In genomic region chr7:29248261-29248841, GRCm38 (mm10) we compare ENCODE assay signal across 8 mouse cellular contexts. TPM values are rescaled to one million over a fixed set of nuclear protein-coding genes. Genes with fewer than 3 reads are reported as not detected.
A peak's percentile ranks its signal among the peaks of the same experiment; 100 is the strongest.
DNase-seq lines count a peak whose midpoint lies in the region; ATAC-seq lines count a peak whose summit lies in the region.

2200002D01Rik (minus strand) TSS chr7:29248466.

- intact Hi-C loops in left cerebral cortex, postnatal 10 days (cut with DNase I) = no loop called here

- peak within 1 kb of the TSS; percentile 12; the same call in 1 of the 2 replicates for H3K9ac ChIP-seq in hindbrain, embryonic 14.5 days
- H3K9ac ChIP-seq in midbrain, embryonic 16.5 days (ENCODE audit: low read depth, low read length) = 0 out of 2 replicates have a peak within 1 kb of the TSS, but pooled peaks have one; percentile 28

- H3K4me1 ChIP-seq in forebrain, embryonic 10.5 days = peaks cover 27% of the 10 kb centered on the region
- no peaks in the 10 kb centered on the region for H3K4me1 ChIP-seq in hindbrain, embryonic 14.5 days (replicated peaks; ENCODE audit: control insufficient read depth, insufficient read depth, low read length)
- no peaks in the 10 kb centered on the region for H3K4me1 ChIP-seq in midbrain, embryonic 16.5 days (ENCODE audit: control insufficient read depth, insufficient read depth, low read length)

- DNase-seq in adrenal gland, adult 2 months = peak; percentile 74
- DNase-seq in forebrain, embryonic 10.5 days (ENCODE audit: extremely low spot score, low spot score) = peak; percentile 39
- DNase-seq in hindbrain, embryonic 14.5 days (ENCODE audit: low spot score) = no peak
- DNase-seq in liver = peak; percentile 28
- DNase-seq in yolk sac, embryonic 10.5 days (ENCODE audit: low spot score) = peak; percentile 87
- no peak for DNase-seq in left cerebral cortex, postnatal 10 days (ENCODE audit: extremely low spot score in 1 of 2, low spot score in 2 of 2)
- no peak for DNase-seq in layer of hippocampus, postnatal 36 days

- H3K27ac ChIP-seq in forebrain, embryonic 10.5 days = peak within 1 kb of the TSS; percentile 60
- no peak within 1 kb of the TSS for H3K27ac ChIP-seq in hindbrain, embryonic 14.5 days
- H3K27ac ChIP-seq in midbrain, embryonic 16.5 days (ENCODE audit: low read length) = no peak within 1 kb of the TSS

- 7% methylated on average over 20 of the region's 20 CpGs for WGBS in forebrain, embryonic 10.5 days
- WGBS in hindbrain, embryonic 14.5 days = 12% methylated on average over 20 of the region's 20 CpGs
- 18% methylated on average over 20 of the region's 20 CpGs for WGBS in midbrain, embryonic 16.5 days

- ATAC-seq in hindbrain, embryonic 14.5 days (ENCODE audit: low FRiP score) = no peak
- no peak for ATAC-seq in midbrain, embryonic 16.5 days

- H3K27me3 ChIP-seq in forebrain, embryonic 10.5 days (ENCODE audit: poor library complexity, severe bottlenecking) = peaks cover 32% of the 10 kb centered on the region
- H3K27me3 ChIP-seq in hindbrain, embryonic 14.5 days (ENCODE audit: control insufficient read depth, insufficient read depth, low read length) = peaks cover 23% of the 10 kb centered on the region
- H3K27me3 ChIP-seq in midbrain, embryonic 16.5 days (ENCODE audit: control insufficient read depth, insufficient read depth, low read depth, low read length) = peaks cover 19% of the 10 kb centered on the region

- H3K36me3 ChIP-seq in forebrain, embryonic 10.5 days (replicated peaks) = peaks cover 38% of the 10 kb centered on the region
- H3K36me3 ChIP-seq in hindbrain, embryonic 14.5 days (replicated peaks; ENCODE audit: control insufficient read depth, insufficient read depth) = peaks cover 18% of the 10 kb centered on the region; the same call in 1 of the 2 replicates
- peaks cover 9% of the 10 kb centered on the region; the same call in 1 of the 2 replicates for H3K36me3 ChIP-seq in midbrain, embryonic 16.5 days (ENCODE audit: control insufficient read depth, insufficient read depth, low read length)

- peak within 1 kb of the TSS; percentile 38 for H3K4me2 ChIP-seq in hindbrain, embryonic 14.5 days (replicated peaks)
- H3K4me2 ChIP-seq in midbrain, embryonic 16.5 days (ENCODE audit: low read length) = peak within 1 kb of the TSS; percentile 6; the same call in 1 of the 2 replicates

- H3K9me3 ChIP-seq in forebrain, embryonic 10.5 days = no peaks in the 10 kb centered on the region
- no peaks in the 10 kb centered on the region for H3K9me3 ChIP-seq in hindbrain, embryonic 14.5 days (ENCODE audit: control insufficient read depth, low read length)
- H3K9me3 ChIP-seq in midbrain, embryonic 16.5 days (replicated peaks; ENCODE audit: control insufficient read depth, low read length, poor library complexity, severe bottlenecking) = no peaks in the 10 kb centered on the region

- peak within 1 kb of the TSS; percentile 47 for H3K4me3 ChIP-seq in forebrain, embryonic 10.5 days
- peak within 1 kb of the TSS; percentile 10 for H3K4me3 ChIP-seq in hindbrain, embryonic 14.5 days (replicated peaks; ENCODE audit: low read length)
- no peak within 1 kb of the TSS for H3K4me3 ChIP-seq in midbrain, embryonic 16.5 days (ENCODE audit: low read depth, low read length)

RNA-seq across cellular contexts. Expression of gene 2200002D01Rik, which starts in this region (rescaled TPM):
- total RNA-seq in adrenal gland, adult 2 months (2021) = 1 to 10 TPM; 2.3 to 4.2 TPM
- 2.5 TPM in 2 replicates for polyA plus RNA-seq in adrenal gland, adult 2 months (2012; rRNA removed)
- 2.9 and 4.1 TPM in 2 replicates for polyA plus RNA-seq in forebrain, embryonic 10.5 days (2016; fragmentation: Nextera tagmentation; extraction: Ambion mirVana)
- polyA plus RNA-seq in hindbrain, embryonic 14.5 days (2014; fragmentation: Nextera tagmentation; extraction: Ambion mirVana) = 0.61 and 0.67 TPM in 2 replicates
- polyA plus RNA-seq in midbrain, embryonic 16.5 days (2015; fragmentation: Nextera tagmentation; extraction: Ambion mirVana) = 0.46 and 1.5 TPM in 2 replicates
- total RNA-seq in left cerebral cortex, postnatal 10 days (2021) = not detected
- not detected for total RNA-seq in layer of hippocampus, postnatal 36 days (2021)

Comparison
In these comparisons a context has a peak if more than half of its experiments do, and no peak if none do; other contexts are left out.
1. DNase-seq: peak in adrenal gland, adult 2 months (single experiment), forebrain, embryonic 10.5 days (single experiment), liver (single experiment) and yolk sac, embryonic 10.5 days (single experiment); none in hindbrain, embryonic 14.5 days (single experiment), left cerebral cortex, postnatal 10 days (0 of 2) and layer of hippocampus, postnatal 36 days (0 of 2).